Mouse (Mus musculus): ENCODE data around the gene Irak4.

- no peak for TF ChIP-seq CTCF (IDR thresholded peaks at IDR 0.05; ENCODE audit: low read depth)
- TF ChIP-seq EP300 (IDR thresholded peaks at IDR 0.05; ENCODE audit: low read depth): no peak
Measured at GRCm38 (mm10) chr15:94539296-94539695, 4.1 kb upstream of the Irak4 start.

Data from liver, embryonic 14.5 days (tissue).